Mouse (Mus musculus) myocyte (in vitro differentiated cells): ENCODE data around the gene Sfi1.
"Not testable (repeated sequence)": the region's sequence is repeated elsewhere in the genome, so short reads cannot be mapped to it uniquely, and the experiment has no call there.

Experiments used
- CEBPB ChIP-seq: IDR thresholded peaks from 2 replicates; pipeline ENCODE4 v1.6.1; 2011; ENCODE audit warnings: mild to moderate bottlenecking, moderate library complexity; ENCODE audit not compliant: poor library complexity, insufficient read depth, severe bottlenecking
- E2F4 ChIP-seq: IDR thresholded peaks from one replicate; pipeline ENCODE4 v1.6.1; 2011; ENCODE audit warnings: mild to moderate bottlenecking, control low read depth, moderate library complexity; ENCODE audit not compliant: insufficient read depth
- MAX ChIP-seq: IDR thresholded peaks from one replicate; pipeline ENCODE4 v1.6.1; 2011; ENCODE audit warnings: low read depth, mild to moderate bottlenecking, control low read depth
- MYOD1 ChIP-seq, 3 experiments: IDR thresholded peaks; one replicate each; pipeline ENCODE4 v1.6.1; 2011; ENCODE audit warnings: control low read depth in 2 of 3, low read depth in 2 of 3, mild to moderate bottlenecking in 2 of 3, moderate library complexity in 1 of 3; ENCODE audit not compliant: insufficient read length in 2 of 3, control insufficient read depth in 1 of 3
- MYOG ChIP-seq, 3 experiments: IDR thresholded peaks; one replicate each; pipeline ENCODE4 v1.6.1; 2011; ENCODE audit warnings: control low read depth in 2 of 3, low read depth in 2 of 3, mild to moderate bottlenecking in 2 of 3; ENCODE audit not compliant: insufficient read length in 2 of 3, control insufficient read depth in 1 of 3, insufficient read depth in 1 of 3
- POLR2A ChIP-seq: IDR thresholded peaks from one replicate; pipeline ENCODE4 v1.6.1; 2011; ENCODE audit warnings: low read depth, mild to moderate bottlenecking, control low read depth, moderate library complexity; ENCODE audit not compliant: insufficient read length
- POLR2AphosphoS2 ChIP-seq: IDR thresholded peaks from one replicate; pipeline ENCODE4 v1.6.1; 2011; ENCODE audit warnings: low read depth, control low read depth; ENCODE audit not compliant: insufficient read length
- REST ChIP-seq: IDR thresholded peaks from one replicate; pipeline ENCODE4 v1.6.1; 2011; ENCODE audit warnings: mild to moderate bottlenecking, control low read depth, moderate library complexity; ENCODE audit not compliant: insufficient read depth, insufficient read length
- SRF ChIP-seq: IDR thresholded peaks from one replicate; pipeline ENCODE4 v1.6.1; 2011; ENCODE audit warnings: low read depth; ENCODE audit not compliant: control insufficient read depth, insufficient read length
- TCF12 ChIP-seq: IDR thresholded peaks from one replicate; pipeline ENCODE4 v1.6.1; 2011; ENCODE audit warnings: mild to moderate bottlenecking, control low read depth; ENCODE audit not compliant: poor library complexity, insufficient read depth, severe bottlenecking
- TCF3 ChIP-seq: IDR thresholded peaks from one replicate; pipeline ENCODE4 v1.6.1; 2011; ENCODE audit warnings: low read depth, control low read depth; ENCODE audit not compliant: insufficient read length
- USF1 ChIP-seq: IDR thresholded peaks from one replicate; pipeline ENCODE4 v1.6.1; 2011; ENCODE audit warnings: low read depth, mild to moderate bottlenecking, control low read depth, moderate library complexity

- not testable (repeated sequence) for TF ChIP-seq POLR2A; CEBPB; USF1; TCF3; MYOD1 (IDR thresholded peaks at IDR 0.05; ENCODE audit: control insufficient read depth in 1 of 3, insufficient read length in 2 of 3, low read depth in 2 of 3); MAX; TCF12; E2F4; POLR2AphosphoS2; MYOG (IDR thresholded peaks at IDR 0.05; ENCODE audit: control insufficient read depth in 1 of 3, insufficient read depth in 1 of 3, insufficient read length in 2 of 3, low read depth in 2 of 3); REST; SRF
These were observed 21.3 kb downstream of the Sfi1 start for GRCm38 (mm10) chr11:3171931-3172330.
